Mouse (Mus musculus): Measurements from ENCODE around the gene Mcm10.

DNA sequence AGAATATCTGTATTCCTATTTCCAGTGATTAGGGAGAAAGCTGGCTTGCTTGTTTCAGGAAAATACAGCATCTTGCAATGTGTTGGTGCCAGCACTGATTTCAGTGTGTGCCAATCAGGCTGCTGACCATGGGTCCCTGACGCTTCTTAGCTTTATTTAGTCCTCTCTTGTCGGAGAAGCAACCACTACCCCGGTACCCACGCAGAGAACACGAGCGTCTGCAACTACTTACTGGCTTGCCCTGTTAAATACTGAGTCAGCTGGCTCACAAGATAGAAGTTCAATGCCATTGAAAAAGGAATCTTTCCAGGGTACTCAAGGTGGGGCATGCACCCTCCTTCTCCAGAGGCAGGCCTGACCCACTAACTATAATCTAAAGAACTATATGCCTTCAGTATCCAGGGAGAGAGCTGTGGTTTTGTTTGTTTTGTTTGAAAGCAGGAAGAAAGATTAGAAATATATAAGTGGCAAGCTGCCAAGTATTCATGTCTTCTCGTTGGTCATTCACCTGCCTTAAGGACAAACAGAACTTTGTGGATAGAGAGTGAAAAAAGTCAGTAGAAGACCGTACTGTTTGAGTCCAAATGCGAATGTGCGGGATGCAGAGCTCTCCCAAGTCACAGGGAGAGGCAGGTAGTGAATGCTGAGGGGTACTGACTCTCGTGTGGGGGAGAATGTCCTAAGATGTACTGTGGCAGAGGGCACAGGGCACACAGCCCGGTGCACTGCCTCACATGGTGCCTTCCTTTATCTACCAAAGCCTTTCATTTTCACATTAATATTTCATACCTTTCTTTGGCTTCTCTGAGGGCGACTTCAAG, 27.0 kb upstream of the Mcm10 start:
- TF ChIP-seq CTCF (IDR thresholded peaks at IDR 0.05; ENCODE audit: control insufficient read depth, insufficient read depth, insufficient replicate concordance, low read depth, low read length) (no peak), POLR2A (IDR thresholded peaks at IDR 0.05; ENCODE audit: control insufficient read depth, low read depth, low read length) (no peak)

All from testis, adult 2 months (tissue).